Mouse (Mus musculus): ENCODE data around the gene Rap1gap.

- no peak for TF ChIP-seq POLR2A (IDR thresholded peaks at IDR 0.05; ENCODE audit: borderline replicate concordance, insufficient read depth, low read length)
- peak; percentile 97 for TF ChIP-seq CTCF (IDR thresholded peaks at IDR 0.05; ENCODE audit: borderline replicate concordance, insufficient read depth, low read depth, low read length)
These were observed 65.6 kb downstream of the Rap1gap start for GRCm38 (mm10) chr4:137730134-137730533.

Data from cerebellum, adult 2 months (tissue).